Mouse (Mus musculus) heart, embryonic 10.5 days (tissue): ENCODE data around the gene Mettl14. TPM values are rescaled to one million over a fixed set of nuclear protein-coding genes. Genes with fewer than 3 reads are reported as not detected.
"Not testable (repeated sequence)": the region's sequence is repeated elsewhere in the genome, so short reads cannot be mapped to it uniquely, and the experiment has no call there.

Experiments
- DNase-seq: peaks from one replicate; pipeline ENCODE4 v3.0.0-alpha.2; 2017; ENCODE audit warnings: low spot score
- H3K27ac ChIP-seq: fragments of 300-500 bp; sonication (generic); 2 replicates; pipeline ENCODE4 v1.5.1; 2016; ENCODE audit warnings: mild to moderate bottlenecking
- H3K27me3 ChIP-seq: fragments of 300-500 bp; sonication (generic); 2 replicates; pipeline ENCODE4 v1.6.1; 2016; ENCODE audit warnings: mild to moderate bottlenecking; ENCODE audit not compliant: poor library complexity, insufficient read depth, severe bottlenecking
- H3K36me3 ChIP-seq: fragments of 300-500 bp; sonication (generic); 2 replicates; pipeline ENCODE4 v1.6.1; 2016; ENCODE audit warnings: mild to moderate bottlenecking, moderate library complexity
- H3K4me1 ChIP-seq: fragments of 300-500 bp; sonication (generic); 2 replicates; pipeline ENCODE4 v1.6.1; 2016; ENCODE audit warnings: mild to moderate bottlenecking
- H3K4me3 ChIP-seq: fragments of 300-500 bp; sonication (generic); 2 replicates; pipeline ENCODE4 v1.5.1; 2016; ENCODE audit warnings: mild to moderate bottlenecking, moderate library complexity
- H3K9me3 ChIP-seq: fragments of 300-500 bp; sonication (generic); 2 replicates; pipeline ENCODE4 v1.6.1; 2016; ENCODE audit warnings: mild to moderate bottlenecking, moderate library complexity
- WGBS: fragments of 180-500 bp; shearing (Covaris S2); methylation state at CpG from one replicate; pipeline ENCODE4 v1.1.7; 2016; 5-methylcytosine and 5-hydroxymethylcytosine counted together
- polyA plus RNA-seq: library from polyadenylated mRNA; unstranded; fragments of >200 nt; fragmentation: Nextera tagmentation; extraction: Ambion mirVana; gene quantifications from 2 replicates; pipeline ENCODE4 v1.2.1, GENCODE M21; 2016

The Mettl14 gene
- polyA plus RNA-seq, 1 experiment from 2014 or later, result 23.5 TPM

GRCm38 (mm10) chr3:123386157-123386780 lies 361 bp upstream of the Mettl14 start:
- H3K36me3 ChIP-seq, DNase-seq, H3K9me3 ChIP-seq, H3K27me3 ChIP-seq: not testable (repeated sequence)
- WGBS, result 14% methylated on average over 12 of the region's 12 CpGs
- Histone ChIP-seq H3K4me1 (peaks cover 13% of the 10 kb centered on the region), H3K27ac (peak overlapping the region; percentile 95), H3K4me3 (peak overlapping the region; percentile 85)

- no peak for DNase-seq
- Histone ChIP-seq H3K4me3 (peak overlapping the region; percentile 85), H3K27me3 (no peaks in the 10 kb centered on the region), H3K27ac (peak overlapping the region; percentile 95), H3K9me3 (no peaks in the 10 kb centered on the region), H3K4me1 (peaks cover 13% of the 10 kb centered on the region), H3K36me3 (peaks cover 19% of the 10 kb centered on the region)
- WGBS, result 8% methylated on average over 6 of the region's 6 CpGs
Measured at GRCm38 (mm10) chr3:123385118-123385485, 806 bp downstream of the Mettl14 start.

GRCm38 (mm10) chr3:123384435-123384834 lies 1.5 kb downstream of the Mettl14 start:
- no peaks in the 10 kb centered on the region for H3K9me3 ChIP-seq
- no peak overlapping the region for H3K27ac ChIP-seq
- H3K36me3 ChIP-seq, result peaks cover 25% of the 10 kb centered on the region
- DNase-seq, result no peak
- H3K27me3 ChIP-seq, result no peaks in the 10 kb centered on the region
- peaks cover 13% of the 10 kb centered on the region for H3K4me1 ChIP-seq
- WGBS, result 90% methylated on average over 7 of the region's 7 CpGs
- peak overlapping the region; percentile 85; the same call in 1 of the 2 replicates for H3K4me3 ChIP-seq

GRCm38 (mm10) chr3:123376562-123376961 lies 9.3 kb downstream of the Mettl14 start:
- Histone ChIP-seq H3K27ac (no peak overlapping the region), H3K4me1 (no peaks in the 10 kb centered on the region), H3K4me3 (no peak overlapping the region), H3K9me3 (no peaks in the 10 kb centered on the region), H3K36me3 (peaks cover 60% of the 10 kb centered on the region), H3K27me3 (no peaks in the 10 kb centered on the region)
- no peak for DNase-seq
- 93% methylated on average over 3 of the region's 3 CpGs for WGBS

- Histone ChIP-seq H3K4me3 (no peak overlapping the region), H3K27me3 (no peaks in the 10 kb centered on the region), H3K9me3 (no peaks in the 10 kb centered on the region), H3K27ac (no peak overlapping the region), H3K36me3 (peaks cover 64% of the 10 kb centered on the region), H3K4me1 (no peaks in the 10 kb centered on the region)
- 36% methylated on average over 11 of the region's 11 CpGs for WGBS
- DNase-seq, result peak; percentile 89
Measured at GRCm38 (mm10) chr3:123371766-123372535, 14.0 kb downstream of the Mettl14 start.

- Histone ChIP-seq H3K4me1 (no peaks in the 10 kb centered on the region), H3K9me3 (no peaks in the 10 kb centered on the region), H3K4me3 (no peak overlapping the region), H3K27me3 (no peaks in the 10 kb centered on the region), H3K27ac (no peak overlapping the region), H3K36me3 (peaks cover 66% of the 10 kb centered on the region)
- no peak for DNase-seq
- 88% methylated on average over 5 of the region's 5 CpGs for WGBS
Measured at GRCm38 (mm10) chr3:123370927-123371326, 15.0 kb downstream of the Mettl14 start.

GRCm38 (mm10) chr3:123369161-123369560 lies 16.7 kb downstream of the Mettl14 start:
- H3K9me3 ChIP-seq, result no peaks in the 10 kb centered on the region
- WGBS, result 91% methylated on average over 12 of the region's 12 CpGs
- H3K4me1 ChIP-seq, result no peaks in the 10 kb centered on the region
- H3K36me3 ChIP-seq, result peaks cover 67% of the 10 kb centered on the region
- H3K27me3 ChIP-seq, result no peaks in the 10 kb centered on the region
- H3K4me3 ChIP-seq, result no peak overlapping the region
- no peak overlapping the region for H3K27ac ChIP-seq
- DNase-seq, result no peak

- not testable (repeated sequence) for H3K4me1 ChIP-seq, H3K9me3 ChIP-seq, H3K27ac ChIP-seq, H3K27me3 ChIP-seq, H3K4me3 ChIP-seq, DNase-seq
- WGBS, result 81% methylated on average over 2 of the region's 2 CpGs
- peaks cover 85% of the 10 kb centered on the region for H3K36me3 ChIP-seq
Measured at GRCm38 (mm10) chr3:123366820-123367219, 19.1 kb downstream of the Mettl14 start.

- peaks cover 18% of the 10 kb centered on the region for H3K4me1 ChIP-seq
- no peak overlapping the region for H3K4me3 ChIP-seq
- H3K36me3 ChIP-seq, result peaks cover 59% of the 10 kb centered on the region
- 69% methylated on average over 4 of the region's 4 CpGs for WGBS
- H3K27me3 ChIP-seq, result no peaks in the 10 kb centered on the region
- no peak for DNase-seq
- no peaks in the 10 kb centered on the region for H3K9me3 ChIP-seq
- no peak overlapping the region for H3K27ac ChIP-seq
Measured at GRCm38 (mm10) chr3:123356377-123356991, 29.4 kb downstream of the Mettl14 start.

- no peaks in the 10 kb centered on the region for H3K9me3 ChIP-seq
- H3K27me3 ChIP-seq, result no peaks in the 10 kb centered on the region
- H3K4me1 ChIP-seq, result peaks cover 27% of the 10 kb centered on the region
- peak overlapping the region; percentile 76; the same call in 1 of the 2 replicates for H3K27ac ChIP-seq
- H3K36me3 ChIP-seq, result peaks cover 60% of the 10 kb centered on the region
- no peak overlapping the region for H3K4me3 ChIP-seq
- 76% methylated on average over 9 of the region's 9 CpGs for WGBS
- no peak for DNase-seq
Measured at GRCm38 (mm10) chr3:123354388-123354787, 31.5 kb downstream of the Mettl14 start.

GRCm38 (mm10) chr3:123353661-123354060 lies 32.2 kb downstream of the Mettl14 start:
- 92% methylated on average over 12 of the region's 12 CpGs for WGBS
- Histone ChIP-seq H3K9me3 (no peaks in the 10 kb centered on the region), H3K4me3 (no peak overlapping the region), H3K36me3 (peaks cover 60% of the 10 kb centered on the region), H3K27me3 (no peaks in the 10 kb centered on the region), H3K4me1 (peaks cover 27% of the 10 kb centered on the region), H3K27ac (peak overlapping the region; percentile 10; the same call in 1 of the 2 replicates)
- no peak for DNase-seq

- 65% methylated on average over 6 of the region's 6 CpGs for WGBS
- Histone ChIP-seq H3K36me3 (peaks cover 57% of the 10 kb centered on the region), H3K27me3 (no peaks in the 10 kb centered on the region), H3K4me3 (no peak overlapping the region), H3K27ac (no peak overlapping the region), H3K9me3 (no peaks in the 10 kb centered on the region), H3K4me1 (peaks cover 27% of the 10 kb centered on the region)
- no peak for DNase-seq
Measured at GRCm38 (mm10) chr3:123353183-123353582, 32.7 kb downstream of the Mettl14 start.

GRCm38 (mm10) chr3:123351519-123351918 lies 34.4 kb downstream of the Mettl14 start:
- H3K36me3 ChIP-seq, result peaks cover 47% of the 10 kb centered on the region
- no peak overlapping the region for H3K4me3 ChIP-seq
- no peaks in the 10 kb centered on the region for H3K9me3 ChIP-seq
- DNase-seq, result no peak
- peaks cover 27% of the 10 kb centered on the region for H3K4me1 ChIP-seq
- 42% methylated on average over 2 of the region's 2 CpGs for WGBS
- no peaks in the 10 kb centered on the region for H3K27me3 ChIP-seq
- H3K27ac ChIP-seq, result no peak overlapping the region; the same call in 1 of the 2 replicates
